Mouse (Mus musculus): ENCODE data around the gene Serpinb6b. TPM values are rescaled to one million over a fixed set of nuclear protein-coding genes. Genes with fewer than 3 reads are reported as not detected.
A peak's percentile ranks its signal among the peaks of the same experiment; 100 is the strongest.

Serpinb6b gene
- total RNA-seq, 2 experiments from 2014 or later = 2.6 to 2.9 TPM

DNA sequence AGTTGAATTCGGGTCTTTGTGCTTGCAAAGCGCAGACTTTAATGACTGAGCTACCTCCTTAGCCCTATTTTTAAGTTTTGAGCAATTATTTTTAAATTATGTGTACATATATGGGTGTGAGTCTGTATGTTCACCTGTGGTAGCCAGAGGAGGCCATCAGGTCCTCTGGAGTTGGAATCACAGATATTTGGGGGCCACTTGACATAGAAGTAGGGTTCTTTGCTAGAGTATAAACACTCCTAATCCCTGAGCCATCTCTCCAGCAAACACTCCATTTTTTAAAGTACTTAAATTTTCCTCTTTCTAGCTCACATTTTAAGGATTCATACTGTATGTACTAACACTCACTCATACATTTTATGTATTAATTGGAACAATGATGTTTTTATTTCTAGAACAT lies 9.3 kb downstream of the Serpinb6b start:
- DNase-seq (ENCODE audit: low spot score in 2 of 2) = no peak

DNA sequence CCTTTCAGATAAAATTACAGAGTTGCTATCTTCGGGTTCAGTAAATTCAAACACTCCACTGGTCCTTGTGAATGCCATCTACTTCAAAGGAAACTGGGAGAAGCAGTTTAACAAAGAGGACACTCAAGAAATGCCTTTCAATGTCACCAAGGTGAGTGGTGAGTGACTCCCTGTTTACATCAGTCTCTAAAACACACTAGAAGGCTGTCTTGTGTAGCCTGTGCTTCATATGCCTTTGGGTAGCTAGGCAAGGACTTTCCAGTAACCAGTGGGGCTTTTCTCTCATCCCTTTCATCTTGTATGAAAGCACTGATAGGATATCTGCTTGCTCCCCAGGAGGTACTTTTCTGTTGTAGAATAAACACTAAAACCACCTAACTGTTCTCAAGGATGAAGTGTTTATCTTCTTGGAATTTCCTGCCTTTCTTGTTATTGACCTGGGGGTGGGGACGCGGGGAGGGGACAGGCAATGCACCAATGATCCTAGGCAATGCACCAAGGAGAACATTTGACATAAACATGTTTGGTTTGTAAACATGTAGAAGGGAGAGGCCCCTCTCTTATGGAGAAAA lies 10.0 kb downstream of the Serpinb6b start:
- DNase-seq (ENCODE audit: low spot score in 2 of 2) = no peak

DNA sequence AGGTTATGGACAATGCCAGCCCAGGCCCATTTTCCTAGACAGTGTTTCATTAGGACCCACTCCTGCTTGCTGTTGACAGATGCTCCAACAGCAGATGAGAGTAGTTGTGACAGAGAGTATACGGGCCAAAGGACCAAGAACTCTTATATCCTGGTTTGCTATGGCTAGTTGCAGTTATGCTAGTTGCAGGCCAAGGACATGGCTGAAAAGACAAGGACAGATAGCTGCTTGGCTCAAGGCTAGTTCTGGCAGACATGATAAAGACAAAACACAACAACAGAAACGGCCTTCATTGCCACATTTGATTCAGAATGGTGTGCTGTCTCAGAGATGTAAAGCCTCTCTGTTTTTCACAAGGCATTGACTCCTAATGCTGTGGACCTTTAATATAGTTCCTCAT lies 10.7 kb downstream of the Serpinb6b start:
- no peak for DNase-seq (ENCODE audit: low spot score in 2 of 2)

DNA sequence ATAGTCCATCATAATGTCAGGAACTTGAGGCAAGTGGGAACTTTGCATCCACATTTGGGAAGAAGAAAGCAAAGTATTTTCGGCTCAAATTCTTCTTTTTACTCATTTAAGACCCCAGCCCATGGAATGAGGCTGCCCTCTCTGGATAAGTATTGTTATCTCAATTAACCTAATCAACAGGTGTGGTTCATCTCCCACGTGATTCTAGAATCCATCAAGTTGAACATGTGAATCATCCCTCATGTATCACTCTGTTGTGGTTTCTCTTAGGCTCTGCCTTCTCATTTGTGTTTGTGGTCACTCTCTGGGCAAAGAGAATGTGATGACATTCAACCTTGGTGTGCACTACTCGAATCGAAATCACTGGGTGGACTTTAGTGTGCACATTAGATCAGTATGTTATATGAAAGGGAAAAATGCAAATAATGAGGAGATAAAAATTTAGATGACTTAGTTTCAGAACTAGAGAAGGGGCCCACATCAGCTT lies 17.6 kb downstream of the Serpinb6b start:
- no peak for DNase-seq (ENCODE audit: low spot score in 2 of 2)

DNA sequence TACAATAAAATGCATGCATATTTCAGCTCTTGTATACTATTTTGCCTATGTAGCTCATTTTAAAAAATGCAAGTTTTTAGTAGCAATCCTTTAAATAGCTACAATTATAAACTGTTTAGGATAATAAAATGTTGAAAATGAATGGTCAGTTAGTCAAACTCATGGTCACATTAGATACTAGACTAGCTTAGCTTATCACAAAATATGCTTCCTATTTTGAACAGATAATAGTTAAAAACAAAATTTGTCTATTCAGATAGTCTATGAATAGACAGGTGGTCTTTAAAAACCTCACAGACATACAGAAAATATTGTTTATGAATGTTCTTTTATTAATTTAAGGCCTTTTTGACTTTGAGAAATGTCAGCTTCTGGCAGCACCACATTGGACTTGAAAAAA lies 21.2 kb downstream of the Serpinb6b start:
- no peak for DNase-seq (ENCODE audit: low spot score in 2 of 2)

DNA sequence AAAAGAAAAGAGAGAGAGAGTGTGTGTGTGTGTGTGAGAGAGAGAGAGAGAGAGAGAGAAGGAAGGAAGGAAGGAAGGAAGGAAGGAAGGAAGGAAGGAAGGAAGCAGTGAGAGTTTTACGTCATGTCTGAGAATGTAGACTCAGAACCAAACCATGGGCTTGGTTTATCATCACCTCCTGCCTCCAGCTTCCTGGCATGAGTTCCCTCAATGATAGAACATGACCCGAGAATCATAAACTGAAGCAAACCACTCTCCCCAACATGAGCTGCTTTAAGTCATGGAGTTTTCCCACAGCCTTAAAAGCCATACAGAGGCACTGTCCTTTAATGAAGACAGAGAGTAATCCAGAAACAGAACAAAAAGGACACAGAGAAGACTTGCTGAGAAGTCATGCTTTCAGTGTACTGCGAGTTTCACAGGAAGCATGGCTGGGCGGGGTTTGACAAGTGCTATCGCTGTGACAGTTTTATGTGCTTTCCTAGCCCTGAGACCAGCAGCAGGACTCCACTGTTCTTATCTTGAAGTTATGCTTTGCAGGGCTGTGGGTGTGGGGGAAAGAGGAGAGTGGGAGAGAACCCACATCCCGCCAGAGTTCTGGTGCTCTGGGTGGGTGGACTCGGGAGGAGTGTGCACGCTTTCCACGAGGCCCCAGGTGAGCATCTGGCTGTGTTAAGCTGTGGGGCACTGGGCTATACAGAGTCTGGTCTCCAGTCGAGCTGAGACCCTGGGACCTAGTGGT lies 28.3 kb downstream of the Serpinb6b start:
- no peak for DNase-seq (ENCODE audit: low spot score in 2 of 2)

DNA sequence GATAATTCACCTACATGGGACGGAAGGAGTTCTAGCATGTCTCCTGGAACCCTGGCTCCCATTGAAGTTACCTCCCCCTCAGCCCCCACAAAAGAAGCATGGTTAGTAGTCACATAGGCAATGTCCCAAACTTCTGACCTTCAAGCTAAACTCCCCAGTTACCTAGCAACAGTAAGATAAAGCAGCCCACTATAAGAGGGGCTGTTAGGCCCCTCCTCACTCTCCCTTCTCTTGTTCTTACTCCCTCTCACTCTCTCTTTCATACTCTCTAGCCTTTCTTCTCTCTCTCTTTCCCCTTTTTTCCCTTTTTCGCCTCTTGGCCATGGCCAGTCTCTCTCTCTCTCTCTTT lies 28.9 kb downstream of the Serpinb6b start:
- DNase-seq (ENCODE audit: low spot score in 2 of 2) = no peak

DNA sequence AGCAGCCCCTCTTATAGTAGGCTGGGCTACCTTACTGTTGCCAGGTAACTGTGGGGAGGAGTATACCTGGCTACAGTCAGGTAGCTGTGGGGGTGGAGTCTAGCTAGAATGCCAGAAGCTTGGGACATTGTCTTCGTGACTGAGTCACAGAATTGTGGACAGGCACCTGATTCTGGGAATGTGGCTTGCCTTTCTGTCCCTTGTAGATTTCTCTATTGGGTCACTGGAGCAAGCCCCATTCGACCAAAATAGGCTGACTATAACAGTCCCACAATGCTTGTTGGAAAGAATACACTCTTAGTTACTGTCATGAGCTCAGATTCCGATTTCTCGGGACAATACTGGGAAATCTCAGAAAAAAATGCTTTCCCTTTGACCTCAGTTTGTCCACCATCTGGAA lies 30.0 kb downstream of the Serpinb6b start:
- DNase-seq (ENCODE audit: low spot score in 2 of 2) = no peak

DNA sequence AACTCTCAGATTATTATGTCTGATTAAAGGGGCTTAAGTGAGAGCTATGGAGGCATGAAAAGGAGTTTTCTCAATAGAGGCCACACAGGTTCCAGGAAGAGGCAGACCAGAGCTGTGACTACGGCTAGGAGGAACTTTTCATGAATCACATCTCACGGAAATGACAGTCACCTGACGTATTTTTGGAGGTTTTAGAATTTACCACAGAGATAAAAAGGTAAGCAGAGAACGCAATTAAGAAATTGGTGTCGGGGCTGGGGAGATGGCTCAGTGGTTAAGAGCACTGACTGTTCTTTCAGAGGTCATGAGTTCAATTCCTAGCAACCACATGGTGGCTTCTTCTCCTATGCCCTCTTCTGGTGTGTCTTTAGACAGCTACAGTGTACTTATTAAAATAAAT lies 36.3 kb downstream of the Serpinb6b start:
- no peak for DNase-seq (ENCODE audit: low spot score in 2 of 2)

DNA sequence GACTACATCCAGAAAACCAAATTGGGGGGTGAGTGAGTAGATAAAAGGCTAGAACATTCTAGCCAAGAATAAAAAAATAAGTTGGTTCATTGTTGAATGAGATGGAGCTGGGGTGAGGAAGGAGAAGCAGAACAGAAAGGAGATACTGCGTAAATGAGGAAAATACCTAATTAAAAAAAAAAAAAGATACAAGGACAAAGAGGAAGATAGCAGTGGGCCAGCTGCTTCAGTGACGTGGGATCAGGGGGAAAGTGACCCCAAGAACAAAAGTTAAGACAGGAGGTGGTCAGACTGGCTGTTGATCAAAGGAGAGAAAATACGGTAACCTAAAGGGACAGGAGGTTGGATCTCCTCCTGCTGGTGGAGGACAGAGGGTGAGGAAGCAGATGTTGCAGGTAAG lies 37.9 kb downstream of the Serpinb6b start, which contains the start of gene Serpinb9:
Gene Serpinb9, plus strand, starts transcription at position 301 of the 400 bp plus-strand sequence.
- no peak for DNase-seq (ENCODE audit: low spot score in 2 of 2)

DNA sequence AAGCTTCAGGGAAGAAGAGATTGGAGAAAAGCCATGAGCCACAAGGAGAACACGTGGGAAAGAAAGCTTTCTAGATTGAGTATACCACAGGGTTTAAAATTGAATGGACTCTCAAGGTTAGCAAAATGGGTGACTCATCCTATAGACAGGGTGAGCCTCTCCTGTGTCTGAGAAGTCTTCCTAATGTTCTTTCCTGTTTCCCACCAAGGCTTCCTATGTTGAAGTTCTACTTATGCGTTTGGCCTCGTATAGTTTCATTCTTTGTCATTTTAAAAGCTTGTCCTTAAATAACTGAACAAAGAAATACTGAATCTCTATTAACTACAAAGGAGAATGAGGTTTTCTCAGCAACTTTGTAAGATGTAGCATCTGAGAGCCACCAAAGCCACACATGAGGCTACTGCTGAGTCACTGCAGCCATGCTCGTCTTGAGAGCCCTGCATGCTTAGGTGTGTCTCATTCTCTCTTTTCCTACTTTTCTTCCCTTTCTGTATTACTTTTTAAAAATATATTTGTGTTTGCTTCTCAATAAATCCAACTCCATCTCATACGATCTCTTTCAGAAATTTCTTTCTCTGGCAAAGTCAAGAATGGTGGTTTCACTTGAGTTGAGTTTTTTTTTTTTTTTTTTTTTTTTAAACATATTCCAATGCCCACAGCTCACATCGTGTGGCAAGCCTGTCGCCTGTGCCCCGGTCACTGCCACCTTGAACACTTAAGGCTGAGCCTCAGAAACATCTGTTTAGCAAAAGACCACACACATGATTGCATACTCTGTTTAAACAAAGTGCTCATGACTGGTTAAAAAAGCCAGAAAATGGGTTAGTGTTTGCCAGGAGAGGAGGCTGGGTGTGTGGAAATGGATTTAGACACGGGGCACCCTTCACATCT lies 38.8 kb downstream of the Serpinb6b start:
- no peak for DNase-seq (ENCODE audit: low spot score in 2 of 2)

DNA sequence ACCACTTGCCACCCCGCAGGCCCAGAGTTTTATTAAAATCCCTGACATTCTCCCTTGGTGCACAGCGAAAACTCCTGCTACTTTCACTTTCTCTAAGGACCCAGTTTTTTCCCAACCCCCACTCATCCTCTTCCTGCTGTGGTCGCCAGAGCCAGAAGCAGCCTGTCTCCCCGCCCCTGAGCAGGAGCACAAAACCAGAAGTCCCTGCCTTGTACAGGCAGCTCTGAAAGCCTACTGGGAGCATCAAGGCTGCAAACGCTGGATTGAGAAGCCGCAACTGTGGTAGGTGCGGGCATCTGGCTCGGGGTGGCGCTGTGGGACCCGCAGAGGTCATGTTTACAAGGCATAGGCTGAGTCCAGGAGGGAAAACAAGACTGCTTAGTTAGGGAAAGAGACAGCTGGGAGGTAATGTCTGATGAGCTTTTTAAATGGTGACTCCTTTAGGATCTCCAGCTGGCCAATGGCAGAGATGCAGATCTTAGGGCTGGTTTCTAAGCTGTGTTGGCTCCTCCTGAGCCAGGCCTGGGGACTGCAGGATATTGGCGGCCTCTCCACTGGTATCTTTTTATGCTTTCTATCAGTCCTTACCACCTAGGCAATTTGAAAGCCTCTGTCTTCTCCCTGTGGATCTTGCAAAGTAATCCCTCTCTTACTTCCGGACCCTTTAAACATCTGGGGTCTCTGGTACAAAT lies 39.6 kb downstream of the Serpinb6b start:
- peak; percentile 80 to 84 for DNase-seq (ENCODE audit: low spot score in 2 of 2)

DNA sequence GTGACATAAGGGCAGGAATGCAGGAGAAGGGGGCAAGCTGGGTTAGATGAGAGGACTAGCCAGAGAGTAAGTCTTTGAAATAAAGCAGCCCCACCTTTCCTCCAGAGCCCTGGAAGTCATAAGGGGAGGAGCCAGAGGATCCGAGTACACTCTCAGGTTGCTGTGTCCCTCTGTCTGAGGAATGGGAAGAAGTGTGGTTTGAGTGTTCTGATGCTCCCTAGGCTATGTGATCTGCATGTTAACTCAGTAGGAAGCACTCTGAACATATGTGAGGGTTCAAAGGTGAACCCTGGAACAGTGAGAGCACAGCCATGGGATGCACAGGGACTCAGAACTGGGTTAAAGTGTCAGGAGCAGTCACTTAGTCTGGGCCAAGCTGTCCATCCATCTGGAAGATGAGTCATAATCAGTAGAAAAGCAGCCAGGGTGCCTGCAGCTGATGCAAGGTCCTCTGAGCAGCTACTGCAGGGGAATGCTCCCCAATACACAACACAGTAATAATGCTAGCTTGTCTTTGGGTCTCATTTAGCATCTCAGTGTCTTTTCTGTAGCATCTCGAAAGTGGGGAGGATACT lies 40.6 kb downstream of the Serpinb6b start:
- DNase-seq (ENCODE audit: low spot score in 2 of 2) = no peak

DNA sequence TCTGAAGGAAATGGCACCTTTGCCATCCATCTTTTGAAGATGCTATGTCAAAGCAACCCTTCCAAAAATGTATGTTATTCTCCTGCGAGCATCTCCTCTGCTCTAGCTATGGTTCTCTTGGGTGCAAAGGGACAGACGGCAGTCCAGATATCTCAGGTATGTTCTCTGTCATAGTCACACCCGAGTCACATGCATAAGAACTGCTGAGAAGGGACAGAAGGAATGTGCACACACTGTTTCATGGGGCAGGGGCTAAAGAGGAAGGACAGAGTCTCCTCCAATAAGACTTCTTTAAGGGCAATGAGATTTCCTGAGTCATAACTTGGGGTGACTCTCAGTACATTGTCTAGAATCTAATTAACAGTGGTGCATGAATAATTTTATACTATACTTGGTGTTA lies 41.5 kb downstream of the Serpinb6b start:
- no peak for DNase-seq (ENCODE audit: low spot score in 2 of 2)

DNA sequence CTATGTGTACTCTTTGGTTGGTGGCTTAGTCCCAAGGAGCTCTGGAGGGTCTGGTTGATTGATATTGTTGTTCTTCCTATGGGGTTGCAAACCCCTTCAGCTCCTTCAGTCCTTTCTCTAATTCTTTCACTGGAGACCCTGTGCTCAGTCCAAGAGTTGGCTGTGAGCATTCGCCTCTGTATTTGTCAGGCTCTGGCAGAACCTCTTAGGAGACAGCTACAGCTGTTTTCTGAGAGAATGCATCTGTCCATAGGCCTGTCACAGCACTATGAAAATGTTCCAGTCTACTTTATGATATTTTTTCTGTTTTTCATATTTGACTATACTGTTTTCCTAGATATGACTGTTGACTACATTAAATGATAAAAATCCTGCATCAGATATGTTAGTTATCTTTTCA lies 47.4 kb downstream of the Serpinb6b start:
- no peak for DNase-seq (ENCODE audit: low spot score in 2 of 2)

DNA sequence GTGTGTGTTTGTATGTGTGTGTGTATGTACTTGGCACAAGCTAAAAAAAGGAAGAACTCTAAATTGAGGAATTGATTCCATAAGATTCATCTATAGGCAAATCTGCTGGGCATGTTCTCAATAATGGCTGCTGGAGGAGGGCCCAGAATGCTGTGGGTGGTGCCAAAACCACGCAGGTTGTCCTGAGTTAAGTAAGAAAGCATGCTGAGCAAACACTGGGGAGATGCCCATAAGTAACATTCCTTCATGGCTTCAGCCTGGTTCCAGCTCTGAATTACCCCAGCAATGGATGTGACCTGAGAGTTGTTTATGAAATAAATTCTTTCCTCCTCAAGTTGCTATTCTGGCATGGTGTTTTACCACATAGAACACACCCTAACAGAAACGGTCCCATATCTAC lies 48.3 kb downstream of the Serpinb6b start:
- DNase-seq (ENCODE audit: low spot score in 2 of 2) = no peak

DNA sequence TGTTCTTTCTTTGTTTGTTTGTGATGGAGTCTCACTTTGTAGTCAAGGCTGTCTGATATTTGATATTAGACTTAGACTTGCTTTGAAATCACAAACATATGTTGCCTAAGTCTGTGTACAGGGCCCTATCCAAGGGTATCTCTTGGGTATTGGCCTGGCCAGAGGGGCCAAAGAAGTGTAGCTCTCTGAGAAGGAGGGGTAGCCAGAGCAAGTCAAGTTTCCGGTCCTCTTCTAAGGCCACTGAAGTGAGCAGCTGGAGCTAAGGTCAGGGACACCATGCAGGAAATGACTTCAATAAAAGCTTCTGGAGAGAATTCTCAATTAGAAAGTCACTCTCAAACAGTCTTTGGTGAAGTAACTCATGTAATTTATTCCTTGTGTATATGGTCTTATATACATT lies 57.4 kb downstream of the Serpinb6b start:
- DNase-seq (ENCODE audit: low spot score in 2 of 2) = no peak

DNA sequence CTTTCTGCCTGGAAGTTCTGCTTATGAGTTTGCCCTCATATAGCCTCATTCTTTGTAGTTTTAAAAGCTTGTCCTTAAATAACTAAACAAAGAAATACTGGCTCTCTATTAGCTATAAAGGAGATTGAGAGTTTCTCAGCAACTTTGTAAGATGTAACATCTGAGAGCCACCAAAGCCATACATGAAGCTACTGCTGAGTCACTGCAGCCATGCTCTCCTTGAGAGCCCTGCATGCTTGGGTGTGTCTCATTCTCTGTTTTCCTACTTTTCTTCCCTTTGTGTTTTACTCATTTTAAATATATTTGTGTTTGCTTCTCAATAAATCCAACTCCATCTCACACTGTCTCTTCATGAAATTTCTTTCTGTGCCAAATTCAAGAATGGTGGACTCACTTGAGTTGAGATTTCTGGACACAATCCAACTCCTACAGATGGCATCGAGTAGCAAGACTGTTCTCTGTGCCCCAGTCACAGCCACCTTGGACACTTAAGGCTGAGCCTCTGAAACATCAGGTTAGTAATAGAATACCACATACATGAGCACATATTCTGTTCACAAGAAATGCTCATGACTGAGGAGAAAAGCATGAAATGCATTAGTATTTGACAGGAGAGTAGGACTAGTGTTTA lies 61.5 kb downstream of the Serpinb6b start:
- no peak for DNase-seq (ENCODE audit: low spot score in 2 of 2)

DNA sequence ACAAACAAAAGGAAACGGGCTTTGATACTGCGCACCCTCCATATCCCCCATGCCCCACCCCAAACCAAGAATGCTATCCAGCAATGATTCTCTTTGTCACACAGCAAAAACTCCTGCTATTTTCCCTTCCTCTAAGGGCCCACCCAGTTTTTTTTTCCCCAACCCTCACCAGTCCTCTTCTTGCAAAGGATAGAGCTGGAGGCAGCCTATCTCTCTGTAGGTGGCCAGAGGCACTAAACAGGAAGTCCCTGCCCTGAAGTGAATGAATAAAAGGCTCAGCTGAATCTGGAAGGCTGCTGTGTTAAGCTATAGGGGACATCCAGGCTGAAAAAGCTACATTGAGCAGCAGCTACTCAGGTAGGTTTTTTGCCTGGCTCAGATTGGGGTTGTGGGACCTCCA lies 62.2 kb downstream of the Serpinb6b start, which contains the start of gene Serpinb9b:
Gene Serpinb9b, plus strand, starts transcription at position 173 of the 400 bp plus-strand sequence.
- DNase-seq (ENCODE audit: low spot score in 2 of 2) = no peak

DNA sequence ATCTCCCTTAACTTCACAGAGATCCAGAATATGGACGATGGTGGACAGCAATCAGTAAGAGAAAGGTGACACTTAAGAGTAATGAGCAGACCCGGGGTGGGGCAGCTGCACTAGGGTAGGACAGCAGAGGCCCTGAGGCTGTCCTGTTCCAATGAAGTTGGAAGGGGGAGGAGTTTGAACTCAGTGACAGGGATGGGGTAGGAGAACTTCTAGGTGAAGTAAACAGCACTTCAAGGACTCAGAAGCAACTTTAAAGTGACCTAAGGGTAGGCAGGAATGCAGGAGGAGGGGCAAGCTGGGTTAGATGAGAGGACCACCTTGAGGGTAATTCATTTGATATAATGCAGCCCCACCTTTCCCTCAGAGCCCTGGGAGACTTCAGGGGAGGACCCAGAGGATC lies 63.1 kb downstream of the Serpinb6b start:
- DNase-seq (ENCODE audit: low spot score in 2 of 2) = no peak

DNA sequence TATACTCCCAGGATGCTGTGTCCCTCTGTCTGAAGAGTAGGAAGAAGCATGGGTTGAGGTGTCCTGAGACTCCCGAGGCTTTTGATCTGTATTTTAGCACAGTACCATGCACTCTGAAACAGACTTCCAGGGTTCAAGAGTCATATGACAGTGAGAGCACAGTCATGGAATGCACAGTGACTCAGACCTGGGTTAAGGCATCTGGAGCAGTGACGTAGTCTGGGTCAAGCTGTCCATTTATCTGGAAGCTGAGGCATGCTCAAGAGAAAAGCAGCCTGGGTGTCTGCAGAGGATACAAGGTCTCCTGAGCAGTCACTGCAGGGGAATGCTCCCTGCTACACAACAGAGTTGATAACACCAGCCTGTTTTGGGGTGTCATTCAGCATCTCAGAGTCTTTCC lies 63.5 kb downstream of the Serpinb6b start:
- no peak for DNase-seq (ENCODE audit: low spot score in 2 of 2)

Measured in layer of hippocampus, postnatal 10 days (tissue).